Mouse (Mus musculus) thymus, postnatal 0 days (tissue): ENCODE data around the gene Pdxdc1. TPM values are rescaled to one million over a fixed set of nuclear protein-coding genes. Genes with fewer than 3 reads are reported as not detected.
A peak's percentile ranks its signal among the peaks of the same experiment; 100 is the strongest.
"Not testable (repeated sequence)": the region's sequence is repeated elsewhere in the genome, so short reads cannot be mapped to it uniquely, and the experiment has no call there.

Experiments used
- DNase-seq: peaks from one replicate; pipeline ENCODE4 v3.0.0-alpha.2; 2015; ENCODE audit warnings: low spot score
- microRNA-seq: library from miRNA; unstranded; fragments of <30 nt; microRNA quantifications from one replicate; pipeline ENCODE4, GENCODE M21; 2016; ENCODE audit warnings: borderline number of aligned reads
- polyA plus RNA-seq: library from polyadenylated mRNA; unstranded; fragments of >200 nt; fragmentation: Nextera tagmentation; extraction: Ambion mirVana; gene quantifications from 2 replicates; pipeline ENCODE4 v1.2.1, GENCODE M21; 2015

Pdxdc1 gene
- polyA plus RNA-seq, 1 experiment from 2014 or later: 38.5 TPM

- DNase-seq: peak; percentile 92
Measured at GRCm38 (mm10) chr16:13818560-13819393, 84.2 kb downstream of the Pdxdc1 start, which contains the start of gene Ntan1. Gene Ntan1, plus strand, starts transcription at chr16:13818845.

- no peak for DNase-seq
Measured at GRCm38 (mm10) chr16:13813200-13813599, 89.7 kb downstream of the Pdxdc1 start.

DNA sequence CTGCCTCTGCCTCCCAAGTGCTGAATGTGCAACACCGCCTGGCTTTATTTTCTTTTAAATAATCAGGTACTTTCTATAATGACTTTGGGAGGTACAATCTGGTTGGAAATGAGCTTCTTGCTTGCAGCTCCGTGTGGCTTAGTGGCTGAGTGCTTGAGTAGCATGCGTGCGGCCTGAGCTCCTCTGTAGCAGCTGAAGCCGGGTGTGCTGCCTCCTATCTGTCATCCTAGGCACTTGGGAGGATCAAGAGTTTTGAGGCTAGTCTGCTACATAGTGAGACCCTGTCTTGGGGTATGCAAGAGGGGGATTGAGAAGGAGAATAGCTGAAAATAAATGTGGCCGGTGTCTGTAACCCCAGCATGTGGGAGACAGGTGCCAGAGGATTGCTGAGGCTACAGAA, 90.8 kb downstream of the Pdxdc1 start:
- no peak for DNase-seq

GRCm38 (mm10) chr16:13808410-13808809, 94.5 kb downstream of the Pdxdc1 start:
- DNase-seq: no peak

- DNase-seq: no peak
Measured at GRCm38 (mm10) chr16:13807616-13808015, 95.3 kb downstream of the Pdxdc1 start.

- no peak for DNase-seq
Measured at GRCm38 (mm10) chr16:13804666-13805065, 98.3 kb downstream of the Pdxdc1 start.

DNA sequence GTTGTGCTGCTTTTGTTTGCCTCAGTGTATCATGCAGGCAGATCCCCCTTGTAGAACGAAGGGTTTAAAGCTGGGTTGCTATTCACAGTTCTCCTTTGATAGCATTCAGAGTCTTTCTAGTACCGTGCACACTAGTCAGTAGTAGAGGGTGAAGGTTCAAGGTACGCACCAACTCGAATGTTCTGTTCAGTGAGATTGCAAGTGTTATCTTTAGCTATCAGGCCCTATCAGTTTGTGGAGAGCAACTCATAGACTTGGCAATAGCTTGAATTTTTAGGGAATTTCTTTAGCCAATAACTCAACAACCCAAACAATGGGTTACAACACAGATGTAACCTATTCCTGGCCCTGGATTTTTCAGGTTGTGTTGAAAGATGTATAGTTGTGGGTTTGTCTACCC, 101.7 kb downstream of the Pdxdc1 start:
- DNase-seq: no peak

DNA sequence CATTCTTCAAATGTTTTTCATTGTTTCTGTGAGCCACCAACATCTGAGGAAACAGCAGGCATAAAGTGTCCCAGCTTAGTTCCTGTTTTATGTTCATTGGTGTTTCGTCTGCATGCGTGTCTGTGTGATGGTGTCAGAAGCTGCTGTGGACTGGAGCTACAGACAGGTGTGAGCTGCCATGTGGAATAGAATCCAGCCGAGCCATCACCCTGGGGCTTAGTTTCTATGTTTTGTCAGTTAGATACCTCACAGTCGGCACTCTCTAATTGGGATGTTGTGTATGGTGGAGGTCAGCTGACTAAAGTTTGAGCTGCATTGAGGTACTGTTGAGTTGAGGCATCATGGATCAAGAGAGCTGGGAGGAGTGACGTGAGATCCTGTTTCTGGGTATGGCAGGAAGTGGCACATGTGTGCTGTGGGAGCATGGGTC, 106.2 kb downstream of the Pdxdc1 start:
- no peak for DNase-seq

- DNase-seq: not testable (repeated sequence)
Measured at GRCm38 (mm10) chr16:13793441-13793840, 109.5 kb downstream of the Pdxdc1 start.

GRCm38 (mm10) chr16:13785932-13786331, 117.0 kb downstream of the Pdxdc1 start:
- no peak for DNase-seq

Small RNA genes within 50 kb of the gene (microRNA-seq; reads per million reads assigned to microRNA genes)
- not detected for gene Gm27734

Other genes with a start within 250 kb of the Pdxdc1 start
- gene Parn, start 235.0 kb downstream of the Pdxdc1 start, polyA plus RNA-seq: 41.7 TPM in 2 replicates
- gene Bfar, start 231.3 kb downstream of the Pdxdc1 start, polyA plus RNA-seq: 39.4 and 40.5 TPM in 2 replicates
- gene 3110001I22Rik, start 231.2 kb downstream of the Pdxdc1 start, polyA plus RNA-seq: 8.5 TPM in 2 replicates
- 0.67 and 1.1 TPM in 2 replicates for gene Pla2g10, start 172.1 kb downstream of the Pdxdc1 start, polyA plus RNA-seq
- gene Rrn3, start 122.4 kb downstream of the Pdxdc1 start, polyA plus RNA-seq: 48.8 and 51.5 TPM in 2 replicates
- gene Ntan1, start 84.3 kb downstream of the Pdxdc1 start, polyA plus RNA-seq: 150 and 155 TPM in 2 replicates
- gene Mpv17l, start within 50 bp of the Pdxdc1 start, polyA plus RNA-seq: 0.79 and 1.3 TPM in 2 replicates
- gene 2900011O08Rik, start 83.5 kb upstream of the Pdxdc1 start, polyA plus RNA-seq: 0.05 TPM in 1 of 2 replicates, not detected in the other
- not detected in 2 replicates for gene Ifitm7, start 83.8 kb upstream of the Pdxdc1 start, polyA plus RNA-seq